Mouse (Mus musculus) hindbrain, embryonic 10.5 days (tissue): ENCODE measurements around the gene Slc2a13. TPM values are rescaled to one million over a fixed set of nuclear protein-coding genes. Genes with fewer than 3 reads are reported as not detected.

Experiments used
- DNase-seq: peaks from one replicate; pipeline ENCODE4 v3.0.0-alpha.2; 2017; ENCODE audit warnings: low spot score
- H3K27ac ChIP-seq: fragments of 300-500 bp; sonication (generic); 2 replicates; pipeline ENCODE4 v1.5.1; 2016; ENCODE audit warnings: mild to moderate bottlenecking, moderate library complexity
- H3K27me3 ChIP-seq: fragments of 300-500 bp; sonication (generic); 2 replicates; pipeline ENCODE4 v1.6.1; 2016; ENCODE audit warnings: mild to moderate bottlenecking; ENCODE audit not compliant: poor library complexity, insufficient read depth, severe bottlenecking
- H3K36me3 ChIP-seq: fragments of 300-500 bp; sonication (generic); 2 replicates; pipeline ENCODE4 v1.6.1; 2016; ENCODE audit warnings: mild to moderate bottlenecking, moderate library complexity
- H3K4me1 ChIP-seq: fragments of 300-500 bp; sonication (generic); replicated peaks from 2 replicates; pipeline ENCODE4 v1.6.1; 2016; ENCODE audit warnings: mild to moderate bottlenecking
- H3K4me3 ChIP-seq: fragments of 300-500 bp; sonication (generic); 2 replicates; pipeline ENCODE4 v1.5.1; 2016; ENCODE audit warnings: mild to moderate bottlenecking, moderate library complexity
- H3K9me3 ChIP-seq: fragments of 300-500 bp; sonication (generic); 2 replicates; pipeline ENCODE4 v1.6.1; 2016; ENCODE audit warnings: mild to moderate bottlenecking, moderate library complexity
- WGBS: fragments of 180-500 bp; shearing (Covaris S2); methylation state at CpG from one replicate; pipeline ENCODE4 v1.1.7; 2016; 5-methylcytosine and 5-hydroxymethylcytosine counted together
- polyA plus RNA-seq: library from polyadenylated mRNA; unstranded; fragments of >200 nt; fragmentation: Nextera tagmentation; extraction: Ambion mirVana; gene quantifications from 2 replicates; pipeline ENCODE4 v1.2.1, GENCODE M21; 2016

The Slc2a13 gene
- polyA plus RNA-seq, 1 experiment from 2014 or later: 0.97 TPM

- Histone ChIP-seq H3K27ac (no peak overlapping the region), H3K36me3 (no peaks in the 10 kb centered on the region), H3K9me3 (no peaks in the 10 kb centered on the region), H3K4me1 (peaks cover 3% of the 10 kb centered on the region), H3K27me3 (no peaks in the 10 kb centered on the region), H3K4me3 (no peak overlapping the region)
- DNase-seq: no peak
- 89% methylated on average over 1 of the region's 1 CpGs for WGBS
These were observed 189.4 kb downstream of the Slc2a13 start for GRCm38 (mm10) chr15:91383694-91384093.

GRCm38 (mm10) chr15:91382606-91383005 is 190.5 kb downstream of the Slc2a13 start:
- no peaks in the 10 kb centered on the region for H3K27me3 ChIP-seq
- no peak overlapping the region for H3K27ac ChIP-seq
- no peaks in the 10 kb centered on the region for H3K36me3 ChIP-seq
- H3K9me3 ChIP-seq: no peaks in the 10 kb centered on the region
- peaks cover 4% of the 10 kb centered on the region for H3K4me1 ChIP-seq
- no peak overlapping the region for H3K4me3 ChIP-seq
- DNase-seq: no peak
- WGBS: 93% methylated on average over 2 of the region's 2 CpGs

GRCm38 (mm10) chr15:91381864-91382263 is 191.2 kb downstream of the Slc2a13 start:
- Histone ChIP-seq H3K27me3 (no peaks in the 10 kb centered on the region), H3K4me1 (peaks cover 4% of the 10 kb centered on the region), H3K36me3 (no peaks in the 10 kb centered on the region), H3K27ac (no peak overlapping the region), H3K9me3 (no peaks in the 10 kb centered on the region), H3K4me3 (no peak overlapping the region)
- no peak for DNase-seq
- WGBS: 94% methylated on average over 1 of the region's 1 CpGs

- Histone ChIP-seq H3K9me3 (no peaks in the 10 kb centered on the region), H3K4me1 (peaks cover 27% of the 10 kb centered on the region), H3K27ac (no peak overlapping the region), H3K4me3 (no peak overlapping the region), H3K36me3 (no peaks in the 10 kb centered on the region), H3K27me3 (no peaks in the 10 kb centered on the region)
- WGBS: 52% methylated on average over 8 of the region's 8 CpGs
- DNase-seq: no peak
These were observed 194.2 kb downstream of the Slc2a13 start for GRCm38 (mm10) chr15:91378751-91379325.

GRCm38 (mm10) chr15:91377568-91377967 is 195.5 kb downstream of the Slc2a13 start:
- H3K27me3 ChIP-seq: no peaks in the 10 kb centered on the region
- H3K9me3 ChIP-seq: no peaks in the 10 kb centered on the region
- H3K4me3 ChIP-seq: no peak overlapping the region
- no peak for DNase-seq
- no peak overlapping the region for H3K27ac ChIP-seq
- H3K4me1 ChIP-seq: peaks cover 27% of the 10 kb centered on the region
- no peaks in the 10 kb centered on the region for H3K36me3 ChIP-seq
- WGBS: 96% methylated on average over 11 of the region's 11 CpGs

GRCm38 (mm10) chr15:91377105-91377504 is 196.0 kb downstream of the Slc2a13 start:
- DNase-seq: no peak
- Histone ChIP-seq H3K36me3 (no peaks in the 10 kb centered on the region), H3K27ac (no peak overlapping the region), H3K4me1 (peaks cover 27% of the 10 kb centered on the region), H3K9me3 (no peaks in the 10 kb centered on the region), H3K4me3 (no peak overlapping the region), H3K27me3 (no peaks in the 10 kb centered on the region)
- 65% methylated on average over 11 of the region's 11 CpGs for WGBS

- no peaks in the 10 kb centered on the region for H3K27me3 ChIP-seq
- no peak overlapping the region for H3K27ac ChIP-seq
- H3K4me1 ChIP-seq: peaks cover 27% of the 10 kb centered on the region
- no peaks in the 10 kb centered on the region for H3K9me3 ChIP-seq
- 55% methylated on average over 5 of the region's 5 CpGs for WGBS
- H3K36me3 ChIP-seq: no peaks in the 10 kb centered on the region
- no peak for DNase-seq
- no peak overlapping the region for H3K4me3 ChIP-seq
These were observed 198.6 kb downstream of the Slc2a13 start for GRCm38 (mm10) chr15:91374441-91374840.

GRCm38 (mm10) chr15:91373203-91373584 is 199.9 kb downstream of the Slc2a13 start:
- no peaks in the 10 kb centered on the region for H3K27me3 ChIP-seq
- no peaks in the 10 kb centered on the region for H3K9me3 ChIP-seq
- no peak for DNase-seq
- no peak overlapping the region for H3K27ac ChIP-seq
- H3K36me3 ChIP-seq: no peaks in the 10 kb centered on the region
- 82% methylated on average over 7 of the region's 7 CpGs for WGBS
- peaks cover 23% of the 10 kb centered on the region; the same call in 1 of the 2 replicates for H3K4me1 ChIP-seq
- no peak overlapping the region for H3K4me3 ChIP-seq

GRCm38 (mm10) chr15:91372464-91373202 is 200.4 kb downstream of the Slc2a13 start:
- H3K4me3 ChIP-seq: no peak overlapping the region
- no peaks in the 10 kb centered on the region for H3K9me3 ChIP-seq
- no peak overlapping the region; the same call in 1 of the 2 replicates for H3K27ac ChIP-seq
- no peaks in the 10 kb centered on the region for H3K36me3 ChIP-seq
- no peaks in the 10 kb centered on the region for H3K27me3 ChIP-seq
- H3K4me1 ChIP-seq: peaks cover 23% of the 10 kb centered on the region; the same call in 1 of the 2 replicates
- no peak for DNase-seq
- WGBS: 85% methylated on average over 9 of the region's 9 CpGs

- DNase-seq: no peak
- H3K4me3 ChIP-seq: no peak overlapping the region
- no peaks in the 10 kb centered on the region for H3K36me3 ChIP-seq
- H3K27ac ChIP-seq: no peak overlapping the region
- H3K27me3 ChIP-seq: no peaks in the 10 kb centered on the region
- 76% methylated on average over 7 of the region's 7 CpGs for WGBS
- peaks cover 23% of the 10 kb centered on the region; the same call in 1 of the 2 replicates for H3K4me1 ChIP-seq
- no peaks in the 10 kb centered on the region for H3K9me3 ChIP-seq
These were observed 201.1 kb downstream of the Slc2a13 start for GRCm38 (mm10) chr15:91371859-91372394.

- Histone ChIP-seq H3K9me3 (no peaks in the 10 kb centered on the region), H3K4me3 (no peak overlapping the region), H3K27me3 (no peaks in the 10 kb centered on the region), H3K36me3 (no peaks in the 10 kb centered on the region), H3K27ac (no peak overlapping the region), H3K4me1 (peaks cover 9% of the 10 kb centered on the region; the same call in 1 of the 2 replicates)
- no peak for DNase-seq
- WGBS: 81% methylated on average over 11 of the region's 11 CpGs
These were observed 203.2 kb downstream of the Slc2a13 start for GRCm38 (mm10) chr15:91369736-91370449.

- H3K36me3 ChIP-seq: no peaks in the 10 kb centered on the region
- no peak overlapping the region for H3K4me3 ChIP-seq
- WGBS: 67% methylated on average over 2 of the region's 2 CpGs
- no peaks in the 10 kb centered on the region for H3K27me3 ChIP-seq
- no peaks in the 10 kb centered on the region for H3K9me3 ChIP-seq
- no peaks in the 10 kb centered on the region for H3K4me1 ChIP-seq
- no peak for DNase-seq
- H3K27ac ChIP-seq: no peak overlapping the region
These were observed 212.6 kb downstream of the Slc2a13 start for GRCm38 (mm10) chr15:91360495-91360894.

- H3K9me3 ChIP-seq: no peaks in the 10 kb centered on the region
- H3K27me3 ChIP-seq: no peaks in the 10 kb centered on the region
- DNase-seq: no peak
- H3K36me3 ChIP-seq: no peaks in the 10 kb centered on the region
- H3K27ac ChIP-seq: no peak overlapping the region
- 90% methylated on average over 7 of the region's 7 CpGs for WGBS
- H3K4me3 ChIP-seq: no peak overlapping the region
- no peaks in the 10 kb centered on the region for H3K4me1 ChIP-seq
These were observed 222.1 kb downstream of the Slc2a13 start for GRCm38 (mm10) chr15:91351006-91351405.
